Mouse (Mus musculus): ENCODE results near the gene Col9a1. TPM values are rescaled to one million over a fixed set of nuclear protein-coding genes. Genes with fewer than 3 reads are reported as not detected.

Gene Col9a1
- polyA plus RNA-seq, 1 experiment = not detected

GRCm38 (mm10) chr1:24195070-24195840 is 17.8 kb downstream of the Col9a1 start:
- TF ChIP-seq GATA1 (IDR thresholded peaks at IDR 0.05; ENCODE audit: low read length) = no peak

- TF ChIP-seq GATA1 (IDR thresholded peaks at IDR 0.05; ENCODE audit: low read length) = no peak
These were observed 18.6 kb downstream of the Col9a1 start for GRCm38 (mm10) chr1:24195951-24196517.

DNA sequence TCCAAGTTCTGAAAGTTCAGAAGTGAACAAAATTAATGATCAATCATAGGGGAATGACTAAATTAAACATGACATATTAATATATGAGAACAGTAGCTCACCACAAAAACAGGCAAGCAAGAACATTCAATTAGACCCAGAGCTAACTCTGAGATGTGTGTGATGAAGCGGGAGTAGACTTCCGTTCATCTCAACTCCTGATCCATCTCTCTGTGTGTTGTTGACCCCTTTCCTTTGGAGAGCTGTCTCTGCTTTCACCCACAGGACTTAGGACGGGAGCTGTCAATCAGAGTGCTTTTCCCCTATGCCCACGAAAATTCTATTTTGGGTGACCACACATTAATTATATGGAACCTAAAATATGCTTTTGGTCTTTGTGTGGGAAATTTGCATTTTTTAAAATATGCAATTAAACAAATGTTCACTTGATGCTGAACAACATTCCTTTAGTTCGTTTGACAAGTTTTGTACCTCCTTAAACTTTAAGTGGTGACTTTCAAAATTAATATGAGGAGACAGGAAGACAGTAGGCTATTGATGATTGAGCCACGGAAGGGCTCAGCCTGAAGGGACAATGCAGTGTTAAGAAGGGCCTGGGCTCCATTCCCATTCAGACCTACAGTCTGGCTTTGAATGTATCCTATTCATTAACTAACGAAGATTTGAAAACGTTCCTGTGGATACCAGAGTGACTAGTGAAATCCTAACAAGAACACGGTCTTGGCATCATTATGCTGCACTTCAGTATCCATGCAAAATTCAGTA is 34.4 kb downstream of the Col9a1 start:
- TF ChIP-seq GATA1 (IDR thresholded peaks at IDR 0.05; ENCODE audit: low read length) = no peak

- TF ChIP-seq GATA1 (IDR thresholded peaks at IDR 0.05; ENCODE audit: low read length) = no peak
These were observed 41.6 kb downstream of the Col9a1 start for GRCm38 (mm10) chr1:24219041-24219440.

- TF ChIP-seq GATA1 (IDR thresholded peaks at IDR 0.05; ENCODE audit: low read length) = no peak
These were observed 44.8 kb downstream of the Col9a1 start for GRCm38 (mm10) chr1:24222231-24222630.

- no peak for TF ChIP-seq GATA1 (IDR thresholded peaks at IDR 0.05; ENCODE audit: low read length)
These were observed 45.7 kb downstream of the Col9a1 start for GRCm38 (mm10) chr1:24222981-24223612.

DNA sequence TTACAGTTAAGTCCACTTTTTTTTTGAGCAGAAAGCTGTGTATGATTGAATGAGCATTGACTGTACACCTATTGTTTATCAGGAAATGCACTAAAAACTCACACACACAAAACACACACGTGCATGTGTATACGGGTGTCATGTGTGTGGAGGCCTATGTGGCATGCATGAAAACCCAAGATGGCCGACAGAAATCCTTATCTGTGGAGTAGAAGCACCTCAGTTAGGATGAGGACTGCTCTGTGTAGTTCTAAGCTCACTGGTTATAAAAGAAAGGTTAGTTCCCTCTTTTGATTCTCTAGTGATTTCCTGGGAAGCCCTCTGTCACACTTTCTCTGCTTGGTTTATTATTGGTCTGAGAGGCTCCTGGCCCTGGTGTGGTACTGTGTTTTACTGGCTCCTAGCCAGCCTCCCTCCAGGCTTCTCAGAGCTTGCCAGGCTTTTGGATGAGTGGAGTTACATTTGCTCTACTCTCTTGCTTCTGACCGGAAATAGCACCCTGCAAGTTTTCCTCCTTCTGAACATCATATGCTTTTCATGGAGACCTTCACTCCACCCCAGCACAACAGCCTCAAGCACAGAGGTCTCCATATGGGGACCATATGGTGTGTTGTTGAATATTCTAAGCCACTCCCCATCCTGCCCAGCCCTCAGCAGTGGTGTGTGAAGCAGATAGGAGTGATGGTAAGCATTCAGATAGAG is 48.6 kb downstream of the Col9a1 start:
- TF ChIP-seq GATA1 (IDR thresholded peaks at IDR 0.05; ENCODE audit: low read length) = no peak

GRCm38 (mm10) chr1:24226941-24227711 is 49.7 kb downstream of the Col9a1 start:
- no peak for TF ChIP-seq GATA1 (IDR thresholded peaks at IDR 0.05; ENCODE audit: low read length)

- TF ChIP-seq GATA1 (IDR thresholded peaks at IDR 0.05; ENCODE audit: low read length) = no peak
These were observed 52.1 kb downstream of the Col9a1 start for GRCm38 (mm10) chr1:24229552-24229951.

GRCm38 (mm10) chr1:24230428-24230827 is 53.0 kb downstream of the Col9a1 start:
- TF ChIP-seq GATA1 (IDR thresholded peaks at IDR 0.05; ENCODE audit: low read length) = no peak

GRCm38 (mm10) chr1:24231504-24232270 is 54.3 kb downstream of the Col9a1 start:
- TF ChIP-seq GATA1 (IDR thresholded peaks at IDR 0.05; ENCODE audit: low read length) = no peak

DNA sequence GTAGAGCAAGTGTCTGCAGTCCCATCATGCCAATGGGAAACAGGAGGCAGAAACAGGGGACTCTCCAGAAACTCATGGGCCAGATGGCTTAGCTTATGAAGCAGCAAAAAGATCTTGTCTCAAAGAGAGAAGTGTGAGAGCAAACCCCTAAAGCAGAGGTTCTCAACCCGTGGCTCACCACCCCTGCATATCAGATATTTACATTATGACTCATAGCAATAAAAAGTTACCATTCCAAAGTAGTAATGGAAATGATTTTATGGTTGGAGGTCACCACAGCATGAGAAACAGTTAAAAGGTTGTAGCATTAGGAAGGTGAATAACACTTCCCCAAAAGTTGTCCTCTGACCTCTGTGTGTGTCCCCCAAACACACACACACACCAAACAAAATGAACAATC is 58.9 kb downstream of the Col9a1 start:
- no peak for TF ChIP-seq GATA1 (IDR thresholded peaks at IDR 0.05; ENCODE audit: low read length)

GRCm38 (mm10) chr1:24240039-24240691 is 62.8 kb downstream of the Col9a1 start:
- TF ChIP-seq GATA1 (IDR thresholded peaks at IDR 0.05; ENCODE audit: low read length) = no peak

Data from G1E-ER4 (cell line).